Mouse (Mus musculus): ENCODE data around the gene Atr. TPM values are rescaled to one million over a fixed set of nuclear protein-coding genes. Genes with fewer than 3 reads are reported as not detected.

Atr gene
- polyA plus RNA-seq, 1 experiment, result 2.3 TPM

- no peak overlapping the region for H3K4me3 ChIP-seq (ENCODE audit: extremely low read depth, insufficient read depth, insufficient read length)
- 79% methylated on average over 7 of the region's 7 CpGs for WGBS
- H3K4me1 ChIP-seq (ENCODE audit: control insufficient read depth, insufficient read depth, insufficient read length), result no peaks in the 10 kb centered on the region
- H3K36me3 ChIP-seq (ENCODE audit: control insufficient read depth, insufficient read depth, low read length), result no peaks in the 10 kb centered on the region
- TF ChIP-seq CTCF (IDR thresholded peaks at IDR 0.05; ENCODE audit: extremely low read depth, insufficient read depth, insufficient read length, insufficient replicate concordance) (no peak), POLR2A (IDR thresholded peaks at IDR 0.05; ENCODE audit: low read depth, low read length) (no peak)
- H3K27ac ChIP-seq (ENCODE audit: insufficient read depth, low read length), result no peak overlapping the region
- H3K27me3 ChIP-seq (ENCODE audit: control insufficient read depth, insufficient read depth, low read length), result no peaks in the 10 kb centered on the region
- DNase-seq (ENCODE audit: low read depth in 1 of 2, low spot score in 2 of 2), result no peak
These were observed 34.9 kb upstream of the Atr start for GRCm38 (mm10) chr9:95822531-95822930.

GRCm38 (mm10) chr9:95827565-95827964 lies 29.8 kb upstream of the Atr start:
- Histone ChIP-seq H3K4me1 (ENCODE audit: control insufficient read depth, insufficient read depth, insufficient read length) (no peaks in the 10 kb centered on the region), H3K4me3 (ENCODE audit: extremely low read depth, insufficient read depth, insufficient read length) (no peak overlapping the region), H3K27me3 (ENCODE audit: control insufficient read depth, insufficient read depth, low read length) (no peaks in the 10 kb centered on the region; the same call in 1 of the 2 replicates), H3K27ac (ENCODE audit: insufficient read depth, low read length) (no peak overlapping the region), H3K36me3 (ENCODE audit: control insufficient read depth, insufficient read depth, low read length) (no peaks in the 10 kb centered on the region)
- DNase-seq (ENCODE audit: low read depth in 1 of 2, low spot score in 2 of 2), result no peak
- no peak for TF ChIP-seq CTCF (IDR thresholded peaks at IDR 0.05; ENCODE audit: extremely low read depth, insufficient read depth, insufficient read length, insufficient replicate concordance)
- no peak for TF ChIP-seq POLR2A (IDR thresholded peaks at IDR 0.05; ENCODE audit: low read depth, low read length)
- 92% methylated on average over 5 of the region's 5 CpGs for WGBS

- WGBS, result 33% methylated on average over 3 of the region's 3 CpGs
- no peak for DNase-seq (ENCODE audit: low read depth in 1 of 2, low spot score in 2 of 2)
- TF ChIP-seq POLR2A (IDR thresholded peaks at IDR 0.05; ENCODE audit: low read depth, low read length) (no peak), CTCF (IDR thresholded peaks at IDR 0.05; ENCODE audit: extremely low read depth, insufficient read depth, insufficient read length, insufficient replicate concordance) (no peak)
- H3K4me3 ChIP-seq (ENCODE audit: extremely low read depth, insufficient read depth, insufficient read length), result no peak overlapping the region
- H3K27ac ChIP-seq (ENCODE audit: insufficient read depth, low read length), result no peak overlapping the region
- H3K36me3 ChIP-seq (ENCODE audit: control insufficient read depth, insufficient read depth, low read length), result no peaks in the 10 kb centered on the region
- H3K27me3 ChIP-seq (ENCODE audit: control insufficient read depth, insufficient read depth, low read length), result no peaks in the 10 kb centered on the region; the same call in 1 of the 2 replicates
- H3K4me1 ChIP-seq (ENCODE audit: control insufficient read depth, insufficient read depth, insufficient read length), result peaks cover 10% of the 10 kb centered on the region
These were observed 24.6 kb upstream of the Atr start for GRCm38 (mm10) chr9:95832758-95833157.

GRCm38 (mm10) chr9:95834799-95835198 lies 22.6 kb upstream of the Atr start:
- no peak for DNase-seq (ENCODE audit: low read depth in 1 of 2, low spot score in 2 of 2)
- no peak overlapping the region for H3K27ac ChIP-seq (ENCODE audit: insufficient read depth, low read length)
- H3K4me1 ChIP-seq (ENCODE audit: control insufficient read depth, insufficient read depth, insufficient read length), result peaks cover 10% of the 10 kb centered on the region
- 4% methylated on average over 3 of the region's 3 CpGs for WGBS
- no peak overlapping the region for H3K4me3 ChIP-seq (ENCODE audit: extremely low read depth, insufficient read depth, insufficient read length)
- TF ChIP-seq POLR2A (IDR thresholded peaks at IDR 0.05; ENCODE audit: low read depth, low read length) (no peak), CTCF (IDR thresholded peaks at IDR 0.05; ENCODE audit: extremely low read depth, insufficient read depth, insufficient read length, insufficient replicate concordance) (no peak)
- H3K27me3 ChIP-seq (ENCODE audit: control insufficient read depth, insufficient read depth, low read length), result no peaks in the 10 kb centered on the region; the same call in 1 of the 2 replicates
- no peaks in the 10 kb centered on the region for H3K36me3 ChIP-seq (ENCODE audit: control insufficient read depth, insufficient read depth, low read length)

GRCm38 (mm10) chr9:95835741-95836140 lies 21.7 kb upstream of the Atr start:
- WGBS, result 42% methylated on average over 10 of the region's 10 CpGs
- Histone ChIP-seq H3K4me1 (ENCODE audit: control insufficient read depth, insufficient read depth, insufficient read length) (peaks cover 10% of the 10 kb centered on the region), H3K27me3 (ENCODE audit: control insufficient read depth, insufficient read depth, low read length) (no peaks in the 10 kb centered on the region; the same call in 1 of the 2 replicates), H3K4me3 (ENCODE audit: extremely low read depth, insufficient read depth, insufficient read length) (no peak overlapping the region), H3K27ac (ENCODE audit: insufficient read depth, low read length) (no peak overlapping the region), H3K36me3 (ENCODE audit: control insufficient read depth, insufficient read depth, low read length) (no peaks in the 10 kb centered on the region)
- TF ChIP-seq CTCF (IDR thresholded peaks at IDR 0.05; ENCODE audit: extremely low read depth, insufficient read depth, insufficient read length, insufficient replicate concordance) (no peak), POLR2A (IDR thresholded peaks at IDR 0.05; ENCODE audit: low read depth, low read length) (no peak)
- no peak for DNase-seq (ENCODE audit: low read depth in 1 of 2, low spot score in 2 of 2)

- WGBS, result 86% methylated on average over 3 of the region's 3 CpGs
- no peak overlapping the region for H3K27ac ChIP-seq (ENCODE audit: insufficient read depth, low read length)
- DNase-seq (ENCODE audit: low read depth in 1 of 2, low spot score in 2 of 2), result no peak
- H3K4me3 ChIP-seq (ENCODE audit: extremely low read depth, insufficient read depth, insufficient read length), result no peak overlapping the region
- H3K27me3 ChIP-seq (ENCODE audit: control insufficient read depth, insufficient read depth, low read length), result no peaks in the 10 kb centered on the region
- TF ChIP-seq POLR2A (IDR thresholded peaks at IDR 0.05; ENCODE audit: low read depth, low read length) (no peak), CTCF (IDR thresholded peaks at IDR 0.05; ENCODE audit: extremely low read depth, insufficient read depth, insufficient read length, insufficient replicate concordance) (no peak)
- no peaks in the 10 kb centered on the region for H3K36me3 ChIP-seq (ENCODE audit: control insufficient read depth, insufficient read depth, low read length)
- H3K4me1 ChIP-seq (ENCODE audit: control insufficient read depth, insufficient read depth, insufficient read length), result peaks cover 10% of the 10 kb centered on the region
These were observed 18.0 kb upstream of the Atr start for GRCm38 (mm10) chr9:95839424-95839823.

GRCm38 (mm10) chr9:95844825-95845460 lies 12.5 kb upstream of the Atr start, which contains the start of gene Pls1:
TSS of gene Pls1 (minus strand) at chr9:95845311.
- peaks cover 5% of the 10 kb centered on the region for H3K27me3 ChIP-seq (ENCODE audit: control insufficient read depth, insufficient read depth, low read length)
- no peak for TF ChIP-seq CTCF (IDR thresholded peaks at IDR 0.05; ENCODE audit: extremely low read depth, insufficient read depth, insufficient read length, insufficient replicate concordance)
- no peak for TF ChIP-seq POLR2A (IDR thresholded peaks at IDR 0.05; ENCODE audit: low read depth, low read length)
- no peaks in the 10 kb centered on the region for H3K36me3 ChIP-seq (ENCODE audit: control insufficient read depth, insufficient read depth, low read length)
- H3K27ac ChIP-seq (ENCODE audit: insufficient read depth, low read length), result no peak within 1 kb of the TSS
- peak; percentile 50 to 63 for DNase-seq (ENCODE audit: low read depth in 1 of 2, low spot score in 2 of 2)
- 1% methylated on average over 46 of the region's 46 CpGs for WGBS
- peak within 1 kb of the TSS; percentile 59 for H3K4me3 ChIP-seq (ENCODE audit: extremely low read depth, insufficient read depth, insufficient read length)
- peaks cover 8% of the 10 kb centered on the region for H3K4me1 ChIP-seq (ENCODE audit: control insufficient read depth, insufficient read depth, insufficient read length)

Data from spleen, adult 2 months (tissue).